Mouse (Mus musculus) central nervous system, embryonic 11.5 days (tissue): ENCODE data around the gene Dnmt3l. TPM values are rescaled to one million over a fixed set of nuclear protein-coding genes. Genes with fewer than 3 reads are reported as not detected.

ENCODE experiments used
- polyA plus RNA-seq: library from polyadenylated mRNA; depleted of rRNA; stranded (reverse); fragments of >200 nt; gene quantifications from 2 replicates; pipeline ENCODE4 v1.2.3, GENCODE M21; 2012; rRNA removed

Gene Dnmt3l
- 0.02 TPM in 1 of 2 replicates, not detected in the other for polyA plus RNA-seq

GRCm38 (mm10) chr10:78041647-78042046 lies at the start of gene Dnmt3l:
Gene Dnmt3l, plus strand, starts transcription at chr10:78041947.

GRCm38 (mm10) chr10:78009945-78010293 lies 31.8 kb upstream of the Dnmt3l start, which contains the start of gene Pfkl:
Gene Pfkl, minus strand, starts transcription at chr10:78010083.

DNA sequence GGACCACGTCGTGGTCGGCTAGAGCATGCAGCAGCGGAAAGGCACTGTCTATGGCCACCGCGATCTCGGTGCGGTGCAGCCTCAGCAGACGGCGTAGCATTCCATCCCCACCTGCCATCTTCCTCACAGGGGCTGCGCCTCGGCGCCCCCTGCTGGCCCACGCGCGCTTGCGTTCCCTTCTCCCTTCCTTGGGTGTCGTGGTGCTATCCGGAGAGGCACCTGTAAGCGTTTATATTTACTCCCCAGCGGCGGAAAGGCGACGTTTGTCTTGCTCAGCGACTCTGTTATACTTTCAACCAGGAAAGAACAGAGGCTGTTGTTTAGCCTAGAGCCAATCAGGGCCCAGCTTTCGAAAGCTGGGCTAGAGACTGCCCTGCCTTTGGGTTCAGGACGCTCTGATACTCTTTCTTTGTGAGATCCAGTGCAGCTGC lies 1.7 kb downstream of the Dnmt3l start, which contains the start of gene Aire:
Gene Aire (minus strand): TSS at position 205 of the 431 bp plus-strand sequence.

DNA sequence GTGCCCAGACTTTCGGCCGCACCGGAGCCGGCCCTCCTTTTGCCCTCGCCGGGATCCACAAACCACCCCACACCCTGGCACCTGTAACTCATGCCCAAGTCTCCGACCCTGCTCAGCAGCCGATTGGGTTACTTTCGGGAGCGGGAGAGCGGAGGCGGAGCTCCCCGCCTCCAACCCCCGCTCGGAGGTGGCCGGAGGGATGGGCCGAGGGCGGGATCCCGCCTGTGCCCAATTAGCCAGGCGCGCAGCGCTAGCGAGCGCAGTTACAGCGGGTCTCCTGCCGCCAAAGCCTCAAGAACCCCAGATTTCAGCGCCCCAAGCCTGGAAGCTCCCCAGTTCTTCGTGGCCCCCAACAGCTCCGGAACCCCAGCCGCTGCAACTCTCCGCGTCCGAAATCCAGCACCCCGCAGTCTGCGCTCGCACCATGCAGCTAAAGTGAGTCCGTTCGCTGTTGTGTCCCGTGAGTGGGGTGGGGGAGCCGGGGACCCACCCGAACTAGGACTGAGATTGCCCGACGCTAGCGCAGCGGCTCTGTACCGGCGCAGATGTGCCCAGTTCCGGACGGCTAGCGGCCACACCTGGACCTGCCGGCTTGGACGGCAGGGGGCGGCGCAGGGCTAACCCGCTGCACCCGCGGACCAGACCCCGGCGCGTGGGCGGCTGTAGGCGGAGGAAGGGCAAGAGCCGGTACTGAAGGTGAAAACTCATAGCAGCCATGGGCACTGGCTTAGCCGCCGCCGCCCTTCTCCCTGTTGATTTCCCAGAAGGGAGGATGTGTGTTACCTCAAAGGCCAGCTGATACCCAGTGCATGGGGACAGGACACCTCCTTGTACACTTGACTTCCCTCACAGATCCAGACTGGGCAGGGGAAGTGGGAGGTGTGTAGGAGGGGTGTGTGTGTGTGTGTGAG lies 27.6 kb downstream of the Dnmt3l start, which contains the start of gene Icosl:
Gene Icosl (plus strand): TSS at position 202 of the 911 bp plus-strand sequence.

Other genes with a start within 250 kb of the Dnmt3l start
- not detected in 2 replicates for gene Gm9639, start 246.9 kb upstream of the Dnmt3l start, polyA plus RNA-seq
- gene Gm19668, start 242.8 kb upstream of the Dnmt3l start, polyA plus RNA-seq: not detected in 2 replicates
- gene Gm9507, start 230.1 kb upstream of the Dnmt3l start, polyA plus RNA-seq: 0.08 TPM in 1 of 2 replicates, not detected in the other
- not detected in 2 replicates for gene Gm2696, start 227.3 kb upstream of the Dnmt3l start, polyA plus RNA-seq
- gene Krtap10-4, start 214.9 kb upstream of the Dnmt3l start, polyA plus RNA-seq: not detected in 2 replicates
- not detected in 2 replicates for gene Krtap10-10, start 206.0 kb upstream of the Dnmt3l start, polyA plus RNA-seq
- not detected in 2 replicates for gene Gm36176, start 195.1 kb upstream of the Dnmt3l start, polyA plus RNA-seq
- 0.06 TPM in 1 of 2 replicates, not detected in the other for gene Gm10318, start 189.1 kb upstream of the Dnmt3l start, polyA plus RNA-seq
- gene Gm3285, start 180.0 kb upstream of the Dnmt3l start, polyA plus RNA-seq: not detected in 2 replicates
- gene Lrrc3, start 139.4 kb upstream of the Dnmt3l start, polyA plus RNA-seq: 2.4 and 3.4 TPM in 2 replicates
- 0.83 and 1.2 TPM in 2 replicates for gene Trpm2, start 71.4 kb upstream of the Dnmt3l start, polyA plus RNA-seq
- gene 1810043G02Rik, start 63.4 kb upstream of the Dnmt3l start, polyA plus RNA-seq: 38.5 and 61.8 TPM in 2 replicates
- gene Pfkl, start 31.9 kb upstream of the Dnmt3l start, polyA plus RNA-seq: 104 and 106 TPM in 2 replicates
- 1.1 and 1.2 TPM in 2 replicates for gene Aire, start 1.7 kb downstream of the Dnmt3l start, polyA plus RNA-seq
- gene Icosl, start 27.4 kb downstream of the Dnmt3l start, polyA plus RNA-seq: 1.8 and 3.1 TPM in 2 replicates
- 64.2 and 80.7 TPM in 2 replicates for gene D10Jhu81e, start 127.8 kb downstream of the Dnmt3l start, polyA plus RNA-seq
- gene Pwp2, start 143.2 kb downstream of the Dnmt3l start, polyA plus RNA-seq: 16.5 and 17.5 TPM in 2 replicates
- 26.1 and 35.5 TPM in 2 replicates for gene Trappc10, start 202.7 kb downstream of the Dnmt3l start, polyA plus RNA-seq